Mouse (Mus musculus): ENCODE results near the gene Drosha.
"Not testable (repeated sequence)": the region's sequence is repeated elsewhere in the genome, so short reads cannot be mapped to it uniquely, and the experiment has no call there.

Drosha gene

GRCm38 (mm10) chr15:12884855-12885254 is 60.2 kb downstream of the Drosha start:
- no peak for DNase-seq (ENCODE audit: extremely low read depth, low read depth)

DNA sequence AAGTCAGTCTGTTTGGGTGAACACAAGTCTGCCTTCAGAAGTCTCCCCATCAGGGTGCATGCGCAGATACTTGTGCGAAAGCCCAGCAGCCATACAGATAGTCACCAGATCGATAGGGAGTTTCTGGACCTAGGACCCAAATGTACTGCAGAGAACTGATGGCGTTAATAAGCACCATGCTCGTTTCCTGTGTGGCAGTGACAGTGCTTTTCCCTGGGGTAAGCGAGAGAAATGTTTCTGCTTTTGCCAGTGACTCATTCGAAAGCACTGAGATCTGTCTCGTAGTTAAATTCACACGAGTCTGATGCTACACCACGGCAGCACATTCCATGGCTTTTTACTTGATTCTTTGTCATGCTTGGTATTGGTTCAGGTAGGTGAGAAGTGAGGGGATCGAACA is 60.7 kb downstream of the Drosha start:
- no peak for DNase-seq (ENCODE audit: extremely low read depth, low read depth)

DNA sequence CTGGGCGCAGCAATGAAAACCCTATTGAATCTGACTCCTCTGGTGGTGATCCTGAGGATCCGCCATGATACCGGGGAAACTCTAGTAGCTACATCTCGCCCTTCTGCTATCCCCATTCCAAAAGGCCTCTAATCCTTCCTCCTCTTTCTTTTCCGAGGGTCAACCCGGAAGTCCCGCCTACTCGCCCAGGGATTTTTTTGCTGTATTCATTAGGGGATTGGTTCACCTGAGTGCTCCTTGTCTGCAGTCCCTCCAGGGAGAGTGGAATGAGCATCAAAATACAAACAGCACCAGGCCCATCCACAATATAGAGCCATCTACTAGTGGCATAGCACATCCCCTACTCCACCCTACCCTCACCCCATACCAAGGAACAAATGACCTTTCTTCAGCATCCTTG is 62.6 kb downstream of the Drosha start:
- DNase-seq (ENCODE audit: extremely low read depth, low read depth), result no peak

DNA sequence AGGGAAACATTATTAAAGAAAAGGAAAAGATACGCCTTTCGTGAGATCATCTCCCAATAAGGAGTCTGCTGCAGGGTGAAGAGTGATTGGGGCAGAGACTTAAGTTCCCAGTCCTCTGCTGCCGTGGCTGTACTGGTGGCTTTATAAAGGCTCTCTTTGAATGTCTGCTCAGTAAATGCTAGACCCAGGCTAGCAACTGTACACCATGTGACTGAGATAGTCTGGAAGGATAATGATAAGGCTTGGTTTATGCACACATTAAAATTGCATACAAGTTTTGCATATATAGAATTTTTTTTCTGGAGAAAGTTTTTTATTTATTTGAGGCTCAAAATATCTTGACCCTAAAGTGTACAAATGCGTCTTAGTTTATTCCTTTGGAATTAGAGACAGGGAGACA is 63.7 kb downstream of the Drosha start:
- DNase-seq (ENCODE audit: extremely low read depth, low read depth), result no peak

- no peak for DNase-seq (ENCODE audit: extremely low read depth, low read depth)
Observed at GRCm38 (mm10) chr15:12889909-12890308, 65.3 kb downstream of the Drosha start.

GRCm38 (mm10) chr15:12895426-12895825 is 70.8 kb downstream of the Drosha start:
- DNase-seq (ENCODE audit: extremely low read depth, low read depth), result no peak

DNA sequence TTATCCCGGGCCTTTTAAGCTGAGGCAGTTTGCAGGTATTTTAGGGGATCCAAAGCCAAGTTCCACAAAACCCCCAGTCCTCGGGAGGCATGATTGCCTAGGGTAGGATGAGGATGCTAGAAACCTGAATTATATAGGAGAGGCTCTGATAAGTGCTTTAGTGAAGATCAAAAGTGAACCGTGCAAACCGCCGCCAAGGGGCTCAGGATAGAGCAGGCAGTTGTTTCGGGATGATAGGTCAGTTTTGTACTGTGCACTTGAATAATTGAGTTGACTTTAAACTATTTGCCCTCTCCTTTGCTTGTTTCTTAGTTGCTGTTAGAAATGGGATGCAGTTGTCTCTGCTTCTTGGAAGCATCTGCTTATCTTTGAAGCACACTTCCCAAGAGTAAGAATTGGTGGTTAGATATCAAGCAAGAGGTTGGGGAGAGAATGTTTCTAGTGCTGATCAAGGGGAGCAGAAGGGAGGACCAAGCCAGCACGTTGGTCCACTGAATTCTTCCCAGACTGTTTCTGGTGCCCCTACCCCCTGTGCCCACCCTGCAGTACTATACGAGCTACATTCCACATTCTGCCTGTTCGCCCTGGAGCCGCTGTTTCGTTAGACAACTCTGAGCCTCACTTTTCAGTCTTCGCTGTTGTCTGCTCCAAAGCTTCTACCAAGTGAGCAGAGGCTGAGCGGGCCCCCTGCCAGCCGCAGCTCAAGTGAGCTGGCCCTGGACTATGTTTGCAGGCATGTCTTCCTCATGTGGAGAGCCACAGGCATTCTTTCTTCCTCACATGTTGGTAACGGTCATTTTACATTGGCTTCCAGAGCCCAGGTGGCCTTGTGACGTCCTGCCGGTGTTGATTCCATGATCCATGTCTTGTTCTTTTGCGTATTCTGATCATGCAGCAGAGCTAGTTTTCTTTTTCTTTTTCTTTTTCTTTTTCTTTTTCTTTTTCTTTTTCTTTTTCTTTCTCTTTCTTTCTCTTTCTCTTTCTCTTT is 71.7 kb downstream of the Drosha start:
- DNase-seq (ENCODE audit: extremely low read depth, low read depth), result peak; percentile 98

- DNase-seq (ENCODE audit: extremely low read depth, low read depth), result no peak
Observed at GRCm38 (mm10) chr15:12897831-12898230, 73.2 kb downstream of the Drosha start.

DNA sequence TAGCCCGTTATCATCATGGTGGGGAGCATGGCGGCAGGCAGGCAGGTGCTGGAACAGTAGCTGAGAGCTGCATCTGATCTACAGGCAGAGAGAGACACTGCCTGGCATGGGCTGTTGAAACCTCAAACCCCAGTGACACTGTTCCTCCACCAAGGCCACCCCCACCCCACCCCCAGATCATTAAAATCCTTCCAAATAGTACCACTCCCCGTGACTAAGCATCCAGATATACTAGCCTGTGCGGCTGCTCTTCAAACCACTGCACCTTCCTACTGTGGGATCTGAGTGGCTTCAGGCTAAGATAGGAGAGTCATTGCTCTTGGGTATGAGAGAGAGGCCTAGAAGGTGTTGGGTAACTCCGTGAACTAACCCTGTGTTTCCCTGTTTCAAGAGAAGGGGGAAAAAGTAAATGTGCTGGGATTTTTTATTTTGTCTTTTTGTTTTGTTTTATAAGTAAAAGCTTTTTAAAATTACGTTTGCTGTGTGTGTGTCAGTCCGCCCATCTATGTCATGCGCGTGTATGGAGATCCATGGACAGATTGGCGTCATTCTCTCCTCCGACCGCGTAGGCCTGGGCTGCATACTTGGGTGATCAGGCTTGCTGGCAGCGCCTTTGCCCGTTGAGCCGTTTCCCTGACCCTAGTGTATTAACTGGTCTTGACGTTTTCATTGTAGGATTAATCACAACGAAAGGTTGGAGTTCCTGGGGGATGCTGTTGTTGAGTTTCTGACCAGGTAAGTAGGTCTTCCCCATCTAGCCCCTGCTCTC is 76.0 kb downstream of the Drosha start:
- no peak for DNase-seq (ENCODE audit: extremely low read depth, low read depth)

DNA sequence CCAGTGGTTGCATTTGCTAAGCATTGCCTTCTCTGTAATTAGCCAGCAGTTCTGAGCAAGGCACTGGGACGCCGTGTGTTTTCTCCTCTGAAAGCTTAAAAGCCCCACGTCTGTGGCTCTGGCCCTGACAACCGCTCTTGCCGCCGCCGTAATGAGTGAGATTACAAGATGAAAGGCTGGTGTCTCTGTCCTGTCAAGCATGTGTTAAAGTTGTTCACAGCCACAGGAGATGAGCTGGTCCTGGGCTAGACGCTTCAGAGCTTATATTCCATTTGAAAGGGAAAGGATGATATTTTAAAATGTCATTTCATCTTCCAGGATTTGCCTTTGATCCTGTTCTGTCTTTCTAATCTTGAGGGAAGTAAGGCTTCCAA is 76.6 kb downstream of the Drosha start:
- no peak for DNase-seq (ENCODE audit: extremely low read depth, low read depth)

GRCm38 (mm10) chr15:12904442-12904841 is 79.8 kb downstream of the Drosha start:
- DNase-seq (ENCODE audit: extremely low read depth, low read depth), result no peak

DNA sequence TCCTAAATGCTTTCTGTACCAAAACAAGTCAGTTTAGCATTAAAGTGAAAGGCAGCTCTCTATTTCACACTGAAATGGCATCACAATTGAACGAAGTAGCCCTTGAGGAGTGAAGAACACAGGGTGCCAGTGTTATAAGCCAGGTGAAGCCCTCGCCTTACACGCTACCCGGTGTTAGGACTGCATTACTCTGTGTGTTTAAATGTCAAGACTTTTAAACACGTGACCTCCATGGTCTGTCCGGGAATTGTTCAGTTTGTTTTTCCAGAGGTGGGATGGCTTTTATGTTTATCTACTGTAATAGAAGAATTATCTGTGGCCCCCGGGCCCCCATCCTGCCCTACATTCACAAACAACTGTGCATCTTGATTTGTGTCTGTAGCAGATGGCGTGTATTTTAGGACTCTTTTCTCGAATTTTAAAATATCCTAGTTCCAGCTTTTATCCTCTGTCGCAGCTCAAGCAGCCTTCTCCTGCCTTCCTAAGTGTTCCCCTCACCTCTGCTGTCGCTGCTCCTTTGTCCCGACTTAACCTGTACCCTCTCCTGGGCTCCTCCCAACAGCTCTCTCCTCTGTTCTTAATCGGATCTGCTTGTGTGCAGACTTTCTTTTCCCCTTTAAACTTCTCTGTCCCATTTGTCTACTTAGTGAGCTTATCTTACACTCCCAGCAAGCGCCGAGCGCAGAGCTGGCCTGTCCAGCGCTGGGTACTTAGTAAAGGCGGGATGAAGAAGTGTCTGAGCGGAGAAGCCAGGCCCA is 83.5 kb downstream of the Drosha start:
- no peak for DNase-seq (ENCODE audit: extremely low read depth, low read depth)

DNA sequence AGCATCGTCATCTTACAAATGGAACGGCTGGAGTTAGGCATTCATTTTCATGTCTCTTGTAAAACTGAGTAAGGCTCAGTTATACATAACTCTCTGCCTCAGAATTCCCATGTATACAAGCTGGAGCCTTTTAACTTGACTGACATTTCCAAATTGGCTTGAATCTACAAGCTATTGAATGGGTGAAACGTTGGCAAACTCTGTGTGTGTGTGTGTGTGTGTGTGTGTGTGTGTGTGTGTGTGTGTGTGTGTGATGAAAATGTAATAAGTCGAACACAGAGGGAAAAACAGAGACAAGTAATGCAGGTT is 84.1 kb downstream of the Drosha start:
- DNase-seq (ENCODE audit: extremely low read depth, low read depth), result no peak

GRCm38 (mm10) chr15:12909171-12909570 is 84.6 kb downstream of the Drosha start:
- no peak for DNase-seq (ENCODE audit: extremely low read depth, low read depth)

DNA sequence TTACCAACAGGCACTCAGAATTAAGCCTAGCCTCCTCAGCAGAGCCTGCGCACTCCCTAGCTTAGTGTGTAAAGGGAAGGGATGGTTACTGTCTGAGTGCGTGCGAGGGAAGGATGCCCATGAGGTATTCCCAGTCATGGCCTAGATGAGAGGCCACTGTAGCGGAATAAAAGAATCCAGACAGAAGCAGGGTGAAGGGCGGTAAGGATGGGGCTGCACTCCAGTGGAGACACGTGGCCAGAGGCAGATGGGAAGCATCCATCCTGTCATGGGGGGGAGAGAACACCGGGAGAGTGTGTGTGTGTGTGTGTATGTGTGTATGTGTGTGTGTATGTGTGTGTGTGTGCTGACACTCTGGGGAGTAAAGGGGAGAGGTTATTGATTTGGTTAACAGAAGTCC is 86.5 kb downstream of the Drosha start:
- no peak for DNase-seq (ENCODE audit: extremely low read depth, low read depth)

- no peak for DNase-seq (ENCODE audit: extremely low read depth, low read depth)
Observed at GRCm38 (mm10) chr15:12916314-12916815, 91.8 kb downstream of the Drosha start.

GRCm38 (mm10) chr15:12919326-12919966 is 94.8 kb downstream of the Drosha start:
- not testable (repeated sequence) for DNase-seq (ENCODE audit: extremely low read depth, low read depth)

GRCm38 (mm10) chr15:12919967-12920870 is 95.6 kb downstream of the Drosha start:
- no peak for DNase-seq (ENCODE audit: extremely low read depth, low read depth)

DNA sequence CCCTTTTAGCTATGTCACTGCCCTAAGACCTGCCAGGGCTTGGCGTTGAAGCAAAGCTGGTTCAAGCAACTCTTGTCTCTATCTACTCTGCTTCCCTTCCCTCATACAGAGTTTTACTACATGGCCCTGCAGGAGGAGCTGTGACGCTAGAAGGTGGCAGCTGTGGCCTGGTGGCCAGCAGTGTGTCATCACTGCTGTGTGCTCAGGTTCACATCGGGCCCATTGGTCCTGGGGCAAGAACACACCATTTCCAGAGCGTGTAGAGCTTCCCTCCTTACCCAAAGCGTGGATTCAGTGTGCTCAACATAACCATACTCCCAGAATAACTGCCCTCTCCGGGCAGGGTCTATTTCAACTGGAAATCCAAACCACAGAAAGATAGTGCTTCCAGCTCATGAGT is 97.3 kb downstream of the Drosha start:
- DNase-seq (ENCODE audit: extremely low read depth, low read depth), result no peak

DNA sequence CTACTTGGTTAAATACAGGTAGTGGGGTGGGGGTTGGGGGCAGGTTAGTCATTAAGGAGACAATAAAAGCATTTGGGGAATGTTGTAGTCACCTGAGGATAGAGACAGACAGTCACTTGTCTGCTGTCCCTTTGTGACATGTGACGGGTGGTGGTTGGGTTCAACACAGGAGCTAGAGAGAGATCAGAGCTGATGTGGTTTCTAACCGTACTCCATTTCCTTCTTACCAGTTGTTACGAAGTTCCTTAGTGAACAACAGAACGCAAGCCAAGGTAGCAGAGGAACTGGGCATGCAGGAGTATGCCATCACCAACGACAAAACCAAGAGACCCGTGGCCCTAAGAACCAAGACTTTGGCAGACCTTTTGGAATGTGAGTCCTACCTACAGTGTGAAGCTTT is 99.2 kb downstream of the Drosha start:
- DNase-seq (ENCODE audit: extremely low read depth, low read depth), result no peak

Data from MEL-GATA-1-ER (cell line).